Mouse (Mus musculus) forebrain, embryonic 10.5 days (tissue): Measurements from ENCODE around the gene Ces1a. TPM values are rescaled to one million over a fixed set of nuclear protein-coding genes. Genes with fewer than 3 reads are reported as not detected.

Experiments used
- DNase-seq: peaks from one replicate; pipeline ENCODE4 v3.0.0-alpha.2; 2017; ENCODE audit warnings: low spot score; ENCODE audit errors: extremely low spot score
- H3K27ac ChIP-seq: fragments of 300-500 bp; sonication (generic); 2 replicates; pipeline ENCODE4 v1.5.1; 2016; ENCODE audit warnings: mild to moderate bottlenecking
- H3K27me3 ChIP-seq: fragments of 300-500 bp; sonication (generic); 2 replicates; pipeline ENCODE4 v1.6.1; 2016; ENCODE audit warnings: mild to moderate bottlenecking; ENCODE audit not compliant: poor library complexity, severe bottlenecking
- H3K36me3 ChIP-seq: fragments of 300-500 bp; sonication (generic); replicated peaks from 2 replicates; pipeline ENCODE4 v1.6.1; 2016; ENCODE audit warnings: mild to moderate bottlenecking, moderate library complexity
- H3K4me1 ChIP-seq: fragments of 300-500 bp; sonication (generic); 2 replicates; pipeline ENCODE4 v1.6.1; 2016
- H3K4me3 ChIP-seq: fragments of 300-500 bp; sonication (generic); 2 replicates; pipeline ENCODE4 v1.5.1; 2016; ENCODE audit warnings: mild to moderate bottlenecking, moderate library complexity
- H3K9me3 ChIP-seq: fragments of 300-500 bp; sonication (generic); 2 replicates; pipeline ENCODE4 v1.6.1; 2016; ENCODE audit warnings: mild to moderate bottlenecking, moderate library complexity
- WGBS: fragments of 180-500 bp; shearing (Covaris S2); methylation state at CpG from one replicate; pipeline ENCODE4 v1.1.7; 2016; 5-methylcytosine and 5-hydroxymethylcytosine counted together
- polyA plus RNA-seq: library from polyadenylated mRNA; unstranded; fragments of >200 nt; fragmentation: Nextera tagmentation; extraction: Ambion mirVana; gene quantifications from 2 replicates; pipeline ENCODE4 v1.2.1, GENCODE M21; 2016

The Ces1a gene
- not detected in 2 replicates for polyA plus RNA-seq

- no peak within 1 kb of the TSS for H3K27ac ChIP-seq
- 63% methylated on average over 3 of the region's 3 CpGs for WGBS
- no peaks in the 10 kb centered on the region for H3K9me3 ChIP-seq
- no peaks in the 10 kb centered on the region for H3K4me1 ChIP-seq
- no peaks in the 10 kb centered on the region for H3K36me3 ChIP-seq
- H3K4me3 ChIP-seq = no peak within 1 kb of the TSS
- no peak for DNase-seq
- H3K27me3 ChIP-seq = no peaks in the 10 kb centered on the region
These were observed at the start of gene Ces1a for GRCm38 (mm10) chr8:93048092-93048491. Gene Ces1a, minus strand, starts transcription at chr8:93048192.

GRCm38 (mm10) chr8:93095376-93095775 is 47.4 kb upstream of the Ces1a start:
- Histone ChIP-seq H3K27ac (no peak overlapping the region), H3K9me3 (no peaks in the 10 kb centered on the region), H3K36me3 (no peaks in the 10 kb centered on the region), H3K4me1 (no peaks in the 10 kb centered on the region), H3K27me3 (no peaks in the 10 kb centered on the region), H3K4me3 (no peak overlapping the region)
- peak; percentile 44 for DNase-seq

GRCm38 (mm10) chr8:93091324-93091723 is 43.3 kb upstream of the Ces1a start:
- H3K4me1 ChIP-seq = peaks cover 11% of the 10 kb centered on the region
- H3K9me3 ChIP-seq = no peaks in the 10 kb centered on the region
- no peak overlapping the region for H3K4me3 ChIP-seq
- WGBS = 79% methylated on average over 1 of the region's 1 CpGs
- H3K27me3 ChIP-seq = no peaks in the 10 kb centered on the region
- H3K27ac ChIP-seq = no peak overlapping the region
- no peaks in the 10 kb centered on the region for H3K36me3 ChIP-seq
- no peak for DNase-seq

GRCm38 (mm10) chr8:93088686-93089122 is 40.7 kb upstream of the Ces1a start:
- Histone ChIP-seq H3K36me3 (no peaks in the 10 kb centered on the region), H3K27ac (peak overlapping the region; percentile 72)

GRCm38 (mm10) chr8:93088193-93088592 is 40.2 kb upstream of the Ces1a start:
- H3K4me1 ChIP-seq = peaks cover 11% of the 10 kb centered on the region
- peak overlapping the region; percentile 72 for H3K27ac ChIP-seq
- whole genome bisulfite sequencing = 39% methylated on average over 7 of the region's 7 CpGs
- DNase-seq = no peak
- H3K9me3 ChIP-seq = no peaks in the 10 kb centered on the region
- H3K36me3 ChIP-seq = no peaks in the 10 kb centered on the region
- no peaks in the 10 kb centered on the region for H3K27me3 ChIP-seq
- H3K4me3 ChIP-seq = peak overlapping the region; percentile 24; the same call in 1 of the 2 replicates

More at GRCm38 (mm10) chr8:93088686-93089122, 40.7 kb upstream of the Ces1a start:
- 6% methylated on average over 2 of the region's 2 CpGs for WGBS
- peaks cover 11% of the 10 kb centered on the region for H3K4me1 ChIP-seq
- peak; percentile 40 for DNase-seq
- H3K9me3 ChIP-seq = no peaks in the 10 kb centered on the region
- H3K27me3 ChIP-seq = no peaks in the 10 kb centered on the region
- peak overlapping the region; percentile 24; the same call in 1 of the 2 replicates for H3K4me3 ChIP-seq

- H3K4me3 ChIP-seq = no peak within 1 kb of the TSS
- H3K27ac ChIP-seq = no peak within 1 kb of the TSS
- 77% methylated on average over 2 of the region's 2 CpGs for WGBS
- no peak for DNase-seq
- H3K27me3 ChIP-seq = no peaks in the 10 kb centered on the region
- H3K9me3 ChIP-seq = no peaks in the 10 kb centered on the region
- no peaks in the 10 kb centered on the region for H3K36me3 ChIP-seq
- no peaks in the 10 kb centered on the region for H3K4me1 ChIP-seq
These were observed 31.9 kb upstream of the Ces1a start, which contains the start of gene Ces1b for GRCm38 (mm10) chr8:93079887-93080286. Gene Ces1b, minus strand, starts transcription at chr8:93080017.

- H3K9me3 ChIP-seq = no peaks in the 10 kb centered on the region
- WGBS = 88% methylated on average over 4 of the region's 4 CpGs
- H3K36me3 ChIP-seq = no peaks in the 10 kb centered on the region
- H3K4me1 ChIP-seq = no peaks in the 10 kb centered on the region
- no peaks in the 10 kb centered on the region for H3K27me3 ChIP-seq
- DNase-seq = no peak
- H3K27ac ChIP-seq = no peak overlapping the region
- no peak overlapping the region for H3K4me3 ChIP-seq
These were observed 27.3 kb upstream of the Ces1a start for GRCm38 (mm10) chr8:93075251-93075650.

- H3K4me1 ChIP-seq = no peaks in the 10 kb centered on the region
- H3K27ac ChIP-seq = no peak overlapping the region
- no peak for DNase-seq
- no peaks in the 10 kb centered on the region for H3K36me3 ChIP-seq
- no peaks in the 10 kb centered on the region for H3K27me3 ChIP-seq
- H3K4me3 ChIP-seq = no peak overlapping the region
- H3K9me3 ChIP-seq = no peaks in the 10 kb centered on the region
- WGBS = 80% methylated on average over 3 of the region's 3 CpGs
These were observed 15.6 kb upstream of the Ces1a start for GRCm38 (mm10) chr8:93063416-93064117.

- no peak overlapping the region for H3K4me3 ChIP-seq
- H3K4me1 ChIP-seq = 0 out of 2 replicates have a peak, but pooled peaks cover 3% of the 10 kb centered on the region
- DNase-seq = peak; percentile 58
- H3K36me3 ChIP-seq = no peaks in the 10 kb centered on the region
- 13% methylated on average over 2 of the region's 2 CpGs for WGBS
- H3K9me3 ChIP-seq = no peaks in the 10 kb centered on the region
- H3K27ac ChIP-seq = no peak overlapping the region
- no peaks in the 10 kb centered on the region for H3K27me3 ChIP-seq
These were observed 11.2 kb upstream of the Ces1a start for GRCm38 (mm10) chr8:93059185-93059584.

GRCm38 (mm10) chr8:93055238-93055637 is 7.2 kb upstream of the Ces1a start:
- 70% methylated on average over 2 of the region's 2 CpGs for WGBS
- H3K4me1 ChIP-seq = 0 out of 2 replicates have a peak, but pooled peaks cover 3% of the 10 kb centered on the region

GRCm38 (mm10) chr8:93048510-93049416 is 771 bp upstream of the Ces1a start:
- H3K4me3 ChIP-seq = no peak overlapping the region
- H3K4me1 ChIP-seq = no peaks in the 10 kb centered on the region
- H3K27me3 ChIP-seq = no peaks in the 10 kb centered on the region
- no peak for DNase-seq
- 79% methylated on average over 4 of the region's 4 CpGs for WGBS
- no peak overlapping the region for H3K27ac ChIP-seq
- H3K9me3 ChIP-seq = no peaks in the 10 kb centered on the region
- no peaks in the 10 kb centered on the region for H3K36me3 ChIP-seq

More at GRCm38 (mm10) chr8:93055238-93055637, 7.2 kb upstream of the Ces1a start:
- no peak overlapping the region for H3K4me3 ChIP-seq
- H3K9me3 ChIP-seq = no peaks in the 10 kb centered on the region
- no peaks in the 10 kb centered on the region for H3K27me3 ChIP-seq
- no peak overlapping the region for H3K27ac ChIP-seq
- no peak for DNase-seq
- H3K36me3 ChIP-seq = no peaks in the 10 kb centered on the region

GRCm38 (mm10) chr8:93043083-93043482 is 4.9 kb downstream of the Ces1a start:
- peaks cover 11% of the 10 kb centered on the region for H3K4me1 ChIP-seq
- H3K36me3 ChIP-seq = no peaks in the 10 kb centered on the region
- no peaks in the 10 kb centered on the region for H3K27me3 ChIP-seq
- H3K27ac ChIP-seq = no peak overlapping the region
- no peak overlapping the region for H3K4me3 ChIP-seq
- WGBS = 72% methylated on average over 1 of the region's 1 CpGs
- no peaks in the 10 kb centered on the region for H3K9me3 ChIP-seq
- no peak for DNase-seq
